Mouse (Mus musculus): ENCODE data around the gene Hs3st3b1.

DNA sequence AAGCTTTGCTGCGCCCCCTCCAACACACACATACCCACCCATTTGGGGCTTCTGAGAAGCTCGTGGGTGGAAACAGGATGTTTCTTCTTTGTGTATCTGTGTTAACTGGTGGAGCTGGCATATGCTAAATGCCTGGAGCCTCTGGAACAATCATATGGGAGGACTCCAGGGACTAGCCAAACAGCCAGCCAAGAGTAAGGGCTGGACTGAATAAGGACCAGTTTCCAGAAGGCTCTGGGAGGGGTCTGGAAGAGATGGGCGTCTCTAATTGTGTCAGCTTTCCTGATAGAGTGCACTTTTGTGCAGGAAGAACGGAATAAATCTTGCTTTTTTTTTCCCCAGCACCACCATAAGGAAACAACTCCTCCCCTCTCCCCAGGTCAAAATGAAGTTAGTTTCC, 8.2 kb downstream of the Hs3st3b1 start:
- TF ChIP-seq POLR2A (IDR thresholded peaks at IDR 0.05; ENCODE audit: control insufficient read depth, low read depth, low read length) (no peak), CTCF (IDR thresholded peaks at IDR 0.05; ENCODE audit: control insufficient read depth, insufficient read depth, insufficient replicate concordance, low read depth, low read length) (no peak)
